Mouse (Mus musculus): ENCODE measurements around the gene Spats2. TPM values are rescaled to one million over a fixed set of nuclear protein-coding genes. Genes with fewer than 3 reads are reported as not detected.

Gene Spats2
- polyA plus RNA-seq, 1 experiment from 2014 or later, result 11.5 TPM

Small RNA genes within 50 kb of the gene (microRNA-seq; reads per million reads assigned to microRNA genes)
- 4.7 reads per million, percentile 11 among the genes with 10 or more reads in this experiment for gene Mir6960

Other genes with a start within 250 kb of the Spats2 start
- 4.0 and 4.2 TPM in 2 replicates for gene Rhebl1, start 231.4 kb upstream of the Spats2 start, polyA plus RNA-seq (2015; fragmentation: Nextera tagmentation; extraction: Ambion mirVana)
- gene Dhh, start 227.4 kb upstream of the Spats2 start, polyA plus RNA-seq (2015; fragmentation: Nextera tagmentation; extraction: Ambion mirVana), result 0.12 and 0.16 TPM in 2 replicates
- 3.2 and 3.9 TPM in 2 replicates for gene Lmbr1l, start 207.7 kb upstream of the Spats2 start, polyA plus RNA-seq (2015; fragmentation: Nextera tagmentation; extraction: Ambion mirVana)
- gene Tuba1b, start 191.4 kb upstream of the Spats2 start, polyA plus RNA-seq (2015; fragmentation: Nextera tagmentation; extraction: Ambion mirVana), result 1,202 and 1,287 TPM in 2 replicates
- gene Gm49450, start 172.4 kb upstream of the Spats2 start, polyA plus RNA-seq (2015; fragmentation: Nextera tagmentation; extraction: Ambion mirVana), result not detected in 2 replicates
- 109 TPM in 2 replicates for gene Tuba1a, start 172.2 kb upstream of the Spats2 start, polyA plus RNA-seq (2015; fragmentation: Nextera tagmentation; extraction: Ambion mirVana)
- 239 and 246 TPM in 2 replicates for gene Tuba1c, start 96.0 kb upstream of the Spats2 start, polyA plus RNA-seq (2015; fragmentation: Nextera tagmentation; extraction: Ambion mirVana)
- 0.54 and 0.62 TPM in 2 replicates for gene Prph, start 70.7 kb upstream of the Spats2 start, polyA plus RNA-seq (2015; fragmentation: Nextera tagmentation; extraction: Ambion mirVana)
- 14.5 and 18.9 TPM in 2 replicates for gene Troap, start 51.3 kb upstream of the Spats2 start, polyA plus RNA-seq (2015; fragmentation: Nextera tagmentation; extraction: Ambion mirVana)
- not detected in 2 replicates for gene C1ql4, start 38.1 kb upstream of the Spats2 start, polyA plus RNA-seq (2015; fragmentation: Nextera tagmentation; extraction: Ambion mirVana)
- 14.6 and 16.9 TPM in 2 replicates for gene Dnajc22, start 32.7 kb upstream of the Spats2 start, polyA plus RNA-seq (2015; fragmentation: Nextera tagmentation; extraction: Ambion mirVana)
- gene Kcnh3, start 98.9 kb downstream of the Spats2 start, polyA plus RNA-seq (2015; fragmentation: Nextera tagmentation; extraction: Ambion mirVana), result 0.05 and 0.06 TPM in 2 replicates
- gene Mcrs1, start 126.0 kb downstream of the Spats2 start, polyA plus RNA-seq (2015; fragmentation: Nextera tagmentation; extraction: Ambion mirVana), result 59.0 and 59.2 TPM in 2 replicates
- 8.2 and 8.9 TPM in 2 replicates for gene Prpf40b, start 169.2 kb downstream of the Spats2 start, polyA plus RNA-seq (2015; fragmentation: Nextera tagmentation; extraction: Ambion mirVana)
- gene Fam186b, start 170.0 kb downstream of the Spats2 start, polyA plus RNA-seq (2015; fragmentation: Nextera tagmentation; extraction: Ambion mirVana), result 0.06 TPM in 1 of 2 replicates, not detected in the other
- 3.4 and 3.7 TPM in 2 replicates for gene Fmnl3, start 244.6 kb downstream of the Spats2 start, polyA plus RNA-seq (2015; fragmentation: Nextera tagmentation; extraction: Ambion mirVana)

Data from liver, embryonic 13.5 days (tissue).